Mouse (Mus musculus): ENCODE results near the gene S100a4. TPM values are rescaled to one million over a fixed set of nuclear protein-coding genes. Genes with fewer than 3 reads are reported as not detected.

Gene S100a4
- 255 and 265 TPM in 2 replicates for total RNA-seq (2023)

GRCm38 (mm10) chr3:90603623-90604022, at the start of gene S100a4:
Gene S100a4 (plus strand): TSS chr3:90603771.

GRCm38 (mm10) chr3:90560008-90560628, 43.5 kb upstream of the S100a4 start, which contains the start of gene S100a3:
Gene S100a3 (plus strand): TSS chr3:90560578.

GRCm38 (mm10) chr3:90589947-90590346, 13.6 kb upstream of the S100a4 start, which contains the start of gene S100a2:
Gene S100a2 (plus strand): TSS chr3:90590247.

GRCm38 (mm10) chr3:90601486-90602110, 2.0 kb upstream of the S100a4 start, which contains the start of gene Gm42674:
Gene Gm42674 (plus strand): TSS chr3:90601904.

GRCm38 (mm10) chr3:90608223-90608622, 4.7 kb downstream of the S100a4 start, which contains the start of gene S100a5:
Gene S100a5 (plus strand): TSS chr3:90608523.

GRCm38 (mm10) chr3:90612728-90613291, 9.2 kb downstream of the S100a4 start, which contains the start of gene S100a6:
Gene S100a6 (plus strand): TSS chr3:90612882.

GRCm38 (mm10) chr3:90653717-90654116, 50.1 kb downstream of the S100a4 start, which contains the start of gene S100a7a:
Gene S100a7a (plus strand): TSS chr3:90654017.

Other genes with a start within 250 kb of the S100a4 start
- 0.50 and 0.76 TPM in 2 replicates for gene Slc27a3, start 213.8 kb upstream of the S100a4 start, total RNA-seq (2023)
- 40.4 and 44.8 TPM in 2 replicates for gene Ints3, start 170.1 kb upstream of the S100a4 start, total RNA-seq (2023)
- 0.69 TPM in 1 of 2 replicates, not detected in the other for gene Npr1, start 137.9 kb upstream of the S100a4 start, total RNA-seq (2023)
- 56.3 and 69.0 TPM in 2 replicates for gene Ilf2, start 127.6 kb upstream of the S100a4 start, total RNA-seq (2023)
- gene Snapin, start 112.7 kb upstream of the S100a4 start, total RNA-seq (2023) = 31.8 and 36.7 TPM in 2 replicates
- gene Chtop, start 94.3 kb upstream of the S100a4 start, total RNA-seq (2023) = 84.3 and 109 TPM in 2 replicates
- gene S100a1, start 89.4 kb upstream of the S100a4 start, total RNA-seq (2023) = 15.8 and 19.3 TPM in 2 replicates
- 35.7 and 46.4 TPM in 2 replicates for gene S100a13, start 89.3 kb upstream of the S100a4 start, total RNA-seq (2023)
- gene S100a14, start 76.9 kb upstream of the S100a4 start, total RNA-seq (2023) = not detected in 2 replicates
- not detected in 2 replicates for gene S100a16, start 66.5 kb upstream of the S100a4 start, total RNA-seq (2023)
- 7.2 and 9.0 TPM in 2 replicates for gene S100a3, start 43.2 kb upstream of the S100a4 start, total RNA-seq (2023)
- 4.0 TPM in 1 of 2 replicates, not detected in the other for gene S100a2, start 13.5 kb upstream of the S100a4 start, total RNA-seq (2023)
- gene Gm42674, start 1.9 kb upstream of the S100a4 start, total RNA-seq (2023) = not detected in 2 replicates
- 1.8 TPM in 1 of 2 replicates, not detected in the other for gene S100a5, start 4.8 kb downstream of the S100a4 start, total RNA-seq (2023)
- 1,586 and 1,659 TPM in 2 replicates for gene S100a6, start 9.1 kb downstream of the S100a4 start, total RNA-seq (2023)
- 1.6 and 1.7 TPM in 2 replicates for gene S100a7a, start 50.2 kb downstream of the S100a4 start, total RNA-seq (2023)
- 28,077 and 51,899 TPM in 2 replicates for gene S100a8, start 65.2 kb downstream of the S100a4 start, total RNA-seq (2023)
- gene S100a9, start 92.0 kb downstream of the S100a4 start, total RNA-seq (2023) = 41,670 and 63,036 TPM in 2 replicates
- 1.2 and 1.7 TPM in 2 replicates for gene Pglyrp4, start 123.1 kb downstream of the S100a4 start, total RNA-seq (2023)
- not detected in 2 replicates for gene Gm5849, start 174.1 kb downstream of the S100a4 start, total RNA-seq (2023)

All from neutrophil, adult 65 days (primary cell).